Mouse (Mus musculus) kidney, postnatal 36 days (tissue): ENCODE measurements around the gene Atp5h.

Experiments used
- DNase-seq, 2 experiments: peaks; one replicate each; pipeline ENCODE4 v3.0.0; 2021 to 2022; ENCODE audit warnings: mixed read lengths in 2 of 2

Atp5h gene

DNA sequence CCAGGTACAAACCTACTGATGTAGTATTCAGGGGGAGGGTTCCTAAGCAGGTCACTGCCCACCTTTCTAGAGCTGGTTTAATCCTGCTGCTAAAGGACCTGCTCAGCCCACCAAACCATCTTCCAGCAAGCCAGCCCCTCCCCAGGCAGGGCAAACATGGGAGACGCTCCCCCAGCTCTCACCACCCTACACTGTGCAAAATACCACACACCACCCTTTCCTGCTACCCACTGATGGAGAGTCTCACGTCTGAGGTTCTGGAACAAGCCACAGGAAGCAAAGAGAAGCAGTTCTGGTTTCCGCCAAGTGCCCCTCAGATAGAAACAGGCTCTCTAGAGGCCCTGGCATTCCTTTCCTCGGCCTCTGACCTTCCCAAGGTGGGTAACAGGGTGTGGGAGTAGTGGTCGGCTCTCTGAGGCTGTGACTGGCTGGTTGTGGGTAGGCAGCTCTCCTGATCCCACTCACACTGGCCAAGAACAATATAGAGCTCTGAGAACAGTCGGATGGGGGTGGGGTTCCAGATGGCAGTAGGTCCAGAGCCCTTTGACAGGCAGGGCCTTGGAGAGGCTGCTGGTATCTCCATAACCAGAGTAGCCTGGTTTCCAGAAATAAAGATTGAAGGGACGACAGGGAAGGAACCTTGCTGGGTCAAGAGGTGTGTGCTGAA lies 53.6 kb downstream of the Atp5h start:
- DNase-seq = no peak
